ENCODE assay signal across 8 mouse cellular contexts in the genomic region with DNA sequence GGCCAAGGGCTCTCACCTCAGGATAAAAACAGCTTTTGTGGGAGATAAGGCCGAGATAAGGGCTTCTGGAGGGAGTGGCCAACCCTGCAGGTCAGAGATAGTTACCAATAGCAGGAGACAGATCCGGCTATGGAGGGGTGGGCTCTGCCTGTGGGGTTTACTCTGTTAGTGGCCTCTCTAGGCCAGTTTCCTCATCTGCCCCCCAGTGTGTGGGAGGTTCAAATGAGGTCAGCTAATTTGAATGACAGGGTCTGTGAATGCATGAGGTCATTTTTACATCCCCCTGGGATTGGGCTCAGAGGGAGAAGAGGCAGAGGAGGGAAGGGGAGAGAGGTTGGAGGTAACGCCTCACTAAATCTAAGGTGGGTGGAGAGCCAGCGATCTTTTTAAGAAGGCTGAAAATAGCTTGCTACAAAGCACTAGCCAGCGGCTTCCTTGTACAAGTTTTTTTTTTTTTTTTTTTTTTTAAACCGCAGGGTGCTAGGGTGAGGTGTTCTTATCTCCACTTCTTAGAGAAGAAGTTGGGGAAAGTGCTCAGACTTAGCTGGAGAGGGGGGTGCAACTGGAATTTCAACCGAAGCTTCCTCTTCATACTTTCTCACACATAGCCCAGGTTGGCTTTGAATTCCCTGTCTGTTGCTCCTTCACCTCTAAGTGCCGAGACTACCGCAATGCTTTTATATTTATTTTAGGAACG. TPM values are rescaled to one million over a fixed set of nuclear protein-coding genes. Genes with fewer than 3 reads are reported as not detected.
DNase-seq lines count a peak whose midpoint lies in the region; ATAC-seq and TF ChIP-seq lines count a peak whose summit lies in the region.

No protein-coding gene starts in this region.

- ATAC-seq in hindbrain, embryonic 14.5 days (ENCODE audit: low FRiP score): no peak
- peak; percentile 21 for ATAC-seq in midbrain, embryonic 12.5 days (ENCODE audit: low FRiP score, low read depth)

- H3K4me2 ChIP-seq in hindbrain, embryonic 14.5 days (replicated peaks): peak overlapping the region; percentile 45
- H3K4me2 ChIP-seq in midbrain, embryonic 12.5 days (replicated peaks): peak overlapping the region; percentile 47

- H3K36me3 ChIP-seq in hindbrain, embryonic 14.5 days (replicated peaks; ENCODE audit: control insufficient read depth, insufficient read depth): 0 out of 2 replicates have a peak, but pooled peaks cover 3% of the 10 kb centered on the region
- no peaks in the 10 kb centered on the region for H3K36me3 ChIP-seq in midbrain, embryonic 12.5 days

- H3K27me3 ChIP-seq in hindbrain, embryonic 14.5 days (ENCODE audit: control insufficient read depth, insufficient read depth, low read length): no peaks in the 10 kb centered on the region
- H3K27me3 ChIP-seq in midbrain, embryonic 12.5 days: peaks cover 30% of the 10 kb centered on the region

- no peak for TF ChIP-seq POLR2A in brain, embryonic 14.5 days (IDR thresholded peaks at IDR 0.05; ENCODE audit: borderline replicate concordance, extremely low read depth, insufficient read depth, insufficient read length, poor library complexity, severe bottlenecking)

- no peak for DNase-seq in gastrocnemius, adult 2 months
- DNase-seq in gastrocnemius, postnatal 4 days (ENCODE audit: low spot score in 2 of 2): no peak
- DNase-seq in brain, embryonic 14.5 days (ENCODE audit: low read depth): peak; percentile 17
- no peak for DNase-seq in hindbrain, embryonic 14.5 days (ENCODE audit: low spot score)
- no peak for DNase-seq in spleen, postnatal 4 days (ENCODE audit: low spot score in 2 of 2)
- DNase-seq in gastrocnemius, postnatal 25 days: no peak
- no peak for DNase-seq in adrenal gland, adult 8-10 months

- H3K4me3 ChIP-seq in gastrocnemius, adult 2 months: peak overlapping the region; percentile 53
- H3K4me3 ChIP-seq in hindbrain, embryonic 14.5 days (replicated peaks; ENCODE audit: low read length): 0 out of 2 replicates have a peak overlapping the region, but pooled peaks have one; percentile 7
- peak overlapping the region; percentile 26 for H3K4me3 ChIP-seq in midbrain, embryonic 12.5 days

- no peak for TF ChIP-seq CTCF in gastrocnemius, adult 2 months (IDR thresholded peaks at IDR 0.05)
- TF ChIP-seq CTCF in brain, embryonic 14.5 days (IDR thresholded peaks at IDR 0.05; ENCODE audit: borderline replicate concordance, extremely low read depth, insufficient read depth, insufficient read length): no peak

- H3K9me3 ChIP-seq in hindbrain, embryonic 14.5 days (ENCODE audit: control insufficient read depth, low read length): no peaks in the 10 kb centered on the region
- no peaks in the 10 kb centered on the region for H3K9me3 ChIP-seq in midbrain, embryonic 12.5 days

- intact Hi-C loops in gastrocnemius, adult 2 months (cut with DNase I): loop anchor here (5.0 kb wide), 3 partner anchors 158 to 1158 kb away; no protein-coding TSS in a partner anchor

- WGBS in hindbrain, embryonic 14.5 days: 5% methylated on average over 10 of the region's 10 CpGs
- 4% methylated on average over 10 of the region's 10 CpGs for WGBS in midbrain, embryonic 12.5 days

- peaks cover 20% of the 10 kb centered on the region for H3K4me1 ChIP-seq in hindbrain, embryonic 14.5 days (replicated peaks; ENCODE audit: control insufficient read depth, insufficient read depth, low read length)
- H3K4me1 ChIP-seq in midbrain, embryonic 12.5 days: peaks cover 30% of the 10 kb centered on the region

- no peak overlapping the region for H3K9ac ChIP-seq in hindbrain, embryonic 14.5 days
- no peak overlapping the region for H3K9ac ChIP-seq in midbrain, embryonic 12.5 days (replicated peaks)

- H3K27ac ChIP-seq in gastrocnemius, adult 2 months: no peak overlapping the region
- H3K27ac ChIP-seq in hindbrain, embryonic 14.5 days: no peak overlapping the region
- no peak overlapping the region for H3K27ac ChIP-seq in midbrain, embryonic 12.5 days (replicated peaks)

RNA-seq across cellular contexts. Expression of gene Wwc1, which starts 20.4 kb away (rescaled TPM):
- not detected for total RNA-seq in gastrocnemius, adult 2 months (2021)
- total RNA-seq in gastrocnemius, postnatal 4 days (2021): 1 to 10 TPM; 1.3 to 2.3 TPM
- 39.4 and 45.1 TPM in 2 replicates for polyA plus RNA-seq in brain, embryonic 14.5 days (2012; rRNA removed)
- 9.3 and 10.1 TPM in 2 replicates for polyA plus RNA-seq in hindbrain, embryonic 14.5 days (2014; fragmentation: Nextera tagmentation; extraction: Ambion mirVana)
- polyA plus RNA-seq in midbrain, embryonic 12.5 days (2016; fragmentation: Nextera tagmentation; extraction: Ambion mirVana): 7.4 and 8.3 TPM in 2 replicates
- total RNA-seq in gastrocnemius, postnatal 25 days (2021): under 1 TPM in 1 of 2 experiments, not detected in 1; 0.32 TPM
- total RNA-seq in adrenal gland, adult 8-10 months (2022): 100 to 1,000 TPM in 3 of 4 experiments, 10 to 100 TPM in 1; 98.7 to 129 (median 104) TPM

Comparison
In these comparisons a context has a peak if more than half of its experiments do, and no peak if none do; other contexts are left out.
1. RNA of gene Wwc1, which starts 20.4 kb away (total RNA-seq): 98.7 to 129 TPM in adrenal gland, adult 8-10 months; 1.3 to 2.3 TPM in gastrocnemius, postnatal 4 days, 0.32 TPM in gastrocnemius, postnatal 25 days and not detected in gastrocnemius, adult 2 months; every median in the first group is over 10 times any median in the second.
2. Peak in every context shown above with its lines, with median percentiles within 50 percentile points of each other: H3K4me3 ChIP-seq.